Mouse (Mus musculus) spleen, adult 2 months (tissue): ENCODE results near the gene Top1. TPM values are rescaled to one million over a fixed set of nuclear protein-coding genes. Genes with fewer than 3 reads are reported as not detected.

Source experiments
- DNase-seq, 2 experiments: peaks; one replicate each; pipeline versions ENCODE4 v3.0.0 to v3.0.0-alpha.2; 2012 to 2021; ENCODE audit warnings: low spot score in 2 of 2, low read depth in 1 of 2
- H3K27ac ChIP-seq: fragments of 200-500 bp; 2 replicates; pipeline ENCODE4 v1.5.1; 2012; ENCODE audit warnings: low read length, inconsistent platforms; ENCODE audit not compliant: insufficient read depth
- H3K27me3 ChIP-seq: fragments of 200-500 bp; 2 replicates; pipeline ENCODE4 v1.6.1; 2012; ENCODE audit warnings: mild to moderate bottlenecking, moderate library complexity, low read length, inconsistent platforms; ENCODE audit not compliant: control insufficient read depth, insufficient read depth
- H3K36me3 ChIP-seq: fragments of 200-500 bp; 2 replicates; pipeline ENCODE4 v1.6.1; 2012; ENCODE audit warnings: mild to moderate bottlenecking, low read length, inconsistent platforms; ENCODE audit not compliant: control insufficient read depth, insufficient read depth
- H3K4me1 ChIP-seq: fragments of 200-500 bp; 2 replicates; pipeline ENCODE4 v1.6.1; 2011; ENCODE audit warnings: inconsistent platforms; ENCODE audit not compliant: control insufficient read depth, insufficient read depth, insufficient read length
- H3K4me3 ChIP-seq: fragments of 200-500 bp; 2 replicates; pipeline ENCODE4 v1.5.1; 2011; ENCODE audit warnings: mild to moderate bottlenecking, inconsistent platforms; ENCODE audit not compliant: insufficient read depth, insufficient read length; ENCODE audit errors: extremely low read depth
- CTCF ChIP-seq: fragments of 200-500 bp; IDR thresholded peaks from 2 replicates; pipeline ENCODE4 v1.5.1; 2011; ENCODE audit warnings: mild to moderate bottlenecking, inconsistent platforms; ENCODE audit not compliant: insufficient read depth, insufficient read length, insufficient replicate concordance; ENCODE audit errors: extremely low read depth
- POLR2A ChIP-seq: fragments of 200-500 bp; IDR thresholded peaks from 2 replicates; pipeline ENCODE4 v1.6.1; 2011; ENCODE audit warnings: low read depth, low read length, inconsistent platforms
- WGBS: fragments of 180-500 bp; shearing (Covaris S2); methylation state at CpG from one replicate; pipeline ENCODE4 v1.1.7; 2018; 5-methylcytosine and 5-hydroxymethylcytosine counted together
- polyA plus RNA-seq: library from polyadenylated mRNA; depleted of rRNA; stranded (reverse); fragments of >200 nt; gene quantifications from 2 replicates; pipeline ENCODE4 v1.2.3, GENCODE M21; 2012; rRNA removed

Top1 gene
- polyA plus RNA-seq = 9.4 and 13.5 TPM in 2 replicates

DNA sequence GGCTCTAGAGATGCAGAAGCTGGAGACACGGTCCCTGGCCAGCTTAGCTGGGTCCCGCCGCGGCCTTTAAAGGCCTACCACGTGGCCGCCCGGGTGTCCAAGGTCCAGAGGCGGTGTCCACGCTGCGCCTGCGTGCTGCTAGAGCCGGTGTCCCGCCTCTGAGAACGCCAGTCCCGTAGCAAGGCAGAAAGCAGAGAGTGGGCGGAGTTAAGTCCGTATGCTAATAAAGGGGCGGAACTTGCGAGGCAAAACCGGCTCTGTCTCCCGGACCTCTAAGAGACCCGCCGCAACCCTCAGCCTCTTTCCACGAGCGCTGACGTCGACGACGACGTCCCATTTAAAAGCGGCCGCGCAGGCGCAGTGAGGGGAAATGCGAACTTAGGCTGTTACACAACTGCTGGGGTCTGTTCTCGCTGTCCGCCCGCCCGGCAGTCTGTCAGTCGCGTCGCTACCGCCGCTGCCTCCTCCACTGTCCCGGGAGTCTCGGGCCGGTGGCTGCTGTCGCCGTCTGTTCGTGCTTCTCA lies at the start of gene Top1:
Gene Top1, plus strand, starts transcription at position 275 of the 524 bp plus-strand sequence.
- peak; percentile 97 to 98 for DNase-seq
- Histone ChIP-seq H3K27ac (peak within 1 kb of the TSS; percentile 90), H3K27me3 (no peaks in the 10 kb centered on the region), H3K4me3 (peak within 1 kb of the TSS; percentile 89), H3K36me3 (peaks cover 2% of the 10 kb centered on the region; the same call in 1 of the 2 replicates), H3K4me1 (no peaks in the 10 kb centered on the region)
- no peak for TF ChIP-seq CTCF
- TF ChIP-seq POLR2A = peak; percentile 72
- under 1% methylated on average over 42 of the region's 50 CpGs for WGBS

DNA sequence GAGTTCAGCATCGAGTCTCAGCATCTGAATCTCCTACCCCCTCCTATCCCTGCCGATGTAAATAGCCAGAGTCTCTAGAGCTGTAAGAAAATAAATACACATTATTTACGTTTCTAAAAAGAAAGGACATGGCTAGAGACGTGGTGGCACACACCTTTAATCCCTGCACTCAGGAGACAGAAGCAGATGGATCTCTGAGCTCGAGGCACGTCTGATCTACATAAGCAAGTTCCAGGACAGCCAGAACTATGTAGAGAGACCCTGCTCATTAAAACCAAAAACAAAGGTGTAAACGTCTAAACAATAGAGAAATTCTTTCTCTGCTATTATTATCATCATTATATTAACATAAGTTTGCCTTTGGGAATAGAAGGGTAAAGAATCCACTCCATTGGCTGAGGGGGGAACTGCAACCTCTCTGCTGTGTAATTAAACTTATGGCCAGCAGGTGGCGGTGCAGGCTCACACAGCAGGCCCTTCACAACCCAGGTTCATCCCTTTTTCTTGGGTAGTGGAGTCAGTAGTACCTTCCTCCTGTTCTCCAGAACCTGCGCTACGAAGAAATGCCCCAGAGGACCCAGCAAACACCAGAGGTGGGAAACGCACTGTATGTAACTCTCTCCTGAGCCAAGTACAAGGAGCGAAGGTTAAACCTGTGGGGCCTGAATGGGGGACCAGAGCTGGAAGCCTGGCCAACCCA lies 48.0 kb upstream of the Top1 start:
- H3K36me3 ChIP-seq = no peaks in the 10 kb centered on the region
- TF ChIP-seq CTCF = peak; percentile 97; the same call in 1 of the 2 replicates
- no peak for TF ChIP-seq POLR2A
- no peak overlapping the region for H3K27ac ChIP-seq
- H3K4me3 ChIP-seq = no peak overlapping the region
- WGBS = 37% methylated on average over 12 of the region's 12 CpGs
- H3K27me3 ChIP-seq = no peaks in the 10 kb centered on the region
- no peaks in the 10 kb centered on the region; the same call in 1 of the 2 replicates for H3K4me1 ChIP-seq
- peak; percentile 37 to 47 for DNase-seq

- WGBS = 58% methylated on average over 1 of the region's 1 CpGs
- TF ChIP-seq CTCF (peak; percentile 39; the same call in 1 of the 2 replicates), POLR2A (no peak)
- Histone ChIP-seq H3K27ac (no peak overlapping the region), H3K4me3 (no peak overlapping the region), H3K36me3 (no peaks in the 10 kb centered on the region), H3K27me3 (no peaks in the 10 kb centered on the region), H3K4me1 (no peaks in the 10 kb centered on the region; the same call in 1 of the 2 replicates)
- peak in 1 of 2 experiments; percentile 28 for DNase-seq
Measured at GRCm38 (mm10) chr2:160601805-160602204, 43.9 kb upstream of the Top1 start.

- WGBS = 25% methylated on average over 10 of the region's 10 CpGs
- Histone ChIP-seq H3K4me1 (no peaks in the 10 kb centered on the region; the same call in 1 of the 2 replicates), H3K36me3 (no peaks in the 10 kb centered on the region), H3K27ac (0 out of 2 replicates have a peak overlapping the region, but pooled peaks have one; percentile 28), H3K27me3 (no peaks in the 10 kb centered on the region), H3K4me3 (no peak overlapping the region)
- TF ChIP-seq POLR2A = no peak
- no peak for TF ChIP-seq CTCF
- DNase-seq = no peak
Measured at GRCm38 (mm10) chr2:160603154-160603933, 42.3 kb upstream of the Top1 start.

DNA sequence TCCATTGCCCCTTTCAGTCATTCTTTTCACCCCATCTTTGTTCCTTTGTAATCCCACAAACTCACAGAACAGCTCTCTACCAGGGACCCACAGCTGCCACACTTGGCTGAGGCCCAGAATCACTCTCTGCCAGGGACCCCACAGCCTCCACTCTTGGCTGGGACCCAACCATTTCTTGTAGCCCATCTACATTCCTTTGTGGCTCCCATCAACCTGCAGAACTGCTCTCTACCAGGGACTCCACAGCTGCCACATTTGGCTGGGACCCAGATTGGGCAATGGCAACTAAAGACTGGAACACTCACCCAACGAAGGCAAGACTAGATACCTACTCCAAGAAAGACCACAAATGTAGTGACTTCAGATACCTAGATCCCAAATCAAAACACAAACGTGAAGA lies 35.7 kb upstream of the Top1 start:
- TF ChIP-seq CTCF (no peak), POLR2A (no peak)
- Histone ChIP-seq H3K27me3 (no peaks in the 10 kb centered on the region), H3K27ac (no peak overlapping the region), H3K36me3 (no peaks in the 10 kb centered on the region), H3K4me1 (no peaks in the 10 kb centered on the region), H3K4me3 (no peak overlapping the region)
- no peak for DNase-seq
- WGBS = 67% methylated on average over 2 of the region's 2 CpGs

- Histone ChIP-seq H3K4me3 (no peak overlapping the region), H3K4me1 (no peaks in the 10 kb centered on the region), H3K27ac (no peak overlapping the region), H3K36me3 (no peaks in the 10 kb centered on the region), H3K27me3 (no peaks in the 10 kb centered on the region)
- no peak for DNase-seq
- WGBS = 76% methylated on average over 5 of the region's 5 CpGs
- TF ChIP-seq POLR2A (no peak), CTCF (no peak)
Measured at GRCm38 (mm10) chr2:160613186-160613919, 32.3 kb upstream of the Top1 start.
